In genomic region chr5:112051786-112052185, GRCm38 (mm10) we compare ENCODE assay signal across 16 mouse cellular contexts.
DNase-seq lines count a peak whose midpoint lies in the region; ATAC-seq and TF ChIP-seq lines count a peak whose summit lies in the region.
"Had no signal": no experiment of that assay in that cellular context is flagged by ENCODE, and none has a peak within 500 bp of the region (broad histone marks: within the 10 kb centered on the region; RNA-seq: fewer than 3 reads in every experiment).

No protein-coding gene starts in this region.

- ATAC-seq in forebrain, embryonic 15.5 days (replicated peaks), result no peak
- ATAC-seq in forebrain, embryonic 13.5 days, result no peak

- H3K9ac ChIP-seq in forebrain, embryonic 15.5 days (replicated peaks), result no peak overlapping the region
- H3K9ac ChIP-seq in forebrain, embryonic 13.5 days, result no peak overlapping the region
- H3K9ac ChIP-seq: embryonic facial prominence, embryonic 12.5 days had no signal

- H3K4me2 ChIP-seq in forebrain, embryonic 15.5 days (replicated peaks), result no peak overlapping the region
- H3K4me2 ChIP-seq in forebrain, embryonic 13.5 days, result no peak overlapping the region
- H3K4me2 ChIP-seq: embryonic facial prominence, embryonic 12.5 days had no signal

- H3K4me3 ChIP-seq in forebrain, embryonic 15.5 days, result no peak overlapping the region
- H3K4me3 ChIP-seq in forebrain, embryonic 13.5 days, result no peak overlapping the region
- H3K4me3 ChIP-seq in layer of hippocampus, adult 2 months, result no peak overlapping the region
- H3K4me3 ChIP-seq: embryonic facial prominence, embryonic 10.5 days; embryonic facial prominence, embryonic 12.5 days had no signal

- H3K27ac ChIP-seq in forebrain, embryonic 15.5 days (replicated peaks), result peak overlapping the region; percentile 78
- H3K27ac ChIP-seq in forebrain, embryonic 13.5 days, result no peak overlapping the region
- no peak overlapping the region for H3K27ac ChIP-seq in layer of hippocampus, adult 2 months
- H3K27ac ChIP-seq: embryonic facial prominence, embryonic 10.5 days; embryonic facial prominence, embryonic 12.5 days had no signal

- H3K9me3 ChIP-seq in forebrain, embryonic 15.5 days, result no peaks in the 10 kb centered on the region
- H3K9me3 ChIP-seq in forebrain, embryonic 13.5 days (replicated peaks), result no peaks in the 10 kb centered on the region
- H3K9me3 ChIP-seq: embryonic facial prominence, embryonic 10.5 days; embryonic facial prominence, embryonic 12.5 days had no signal

- peak; percentile 51 for TF ChIP-seq CTCF in layer of hippocampus, adult 2 months (conservative IDR thresholded peaks at IDR 0.05)
- no peak for TF ChIP-seq CTCF in brain, embryonic 14.5 days (IDR thresholded peaks at IDR 0.05; ENCODE audit: borderline replicate concordance, extremely low read depth, insufficient read depth, insufficient read length)

- no peaks in the 10 kb centered on the region for H3K27me3 ChIP-seq in forebrain, embryonic 15.5 days
- 0 out of 2 replicates have a peak, but pooled peaks cover 7% of the 10 kb centered on the region for H3K27me3 ChIP-seq in forebrain, embryonic 13.5 days
- H3K27me3 ChIP-seq: embryonic facial prominence, embryonic 12.5 days had no signal

- no peaks in the 10 kb centered on the region for H3K36me3 ChIP-seq in forebrain, embryonic 15.5 days
- H3K36me3 ChIP-seq in forebrain, embryonic 13.5 days (ENCODE audit: poor library complexity, severe bottlenecking), result no peaks in the 10 kb centered on the region
- H3K36me3 ChIP-seq: embryonic facial prominence, embryonic 10.5 days; embryonic facial prominence, embryonic 12.5 days had no signal

- 67% methylated on average over 10 of the region's 10 CpGs for WGBS in forebrain, embryonic 15.5 days
- 78% methylated on average over 10 of the region's 10 CpGs for WGBS in forebrain, embryonic 13.5 days

- peaks cover 46% of the 10 kb centered on the region for H3K4me1 ChIP-seq in forebrain, embryonic 15.5 days
- peaks cover 32% of the 10 kb centered on the region for H3K4me1 ChIP-seq in forebrain, embryonic 13.5 days

- TF ChIP-seq POLR2A in brain, embryonic 14.5 days (IDR thresholded peaks at IDR 0.05; ENCODE audit: borderline replicate concordance, extremely low read depth, insufficient read depth, insufficient read length, poor library complexity, severe bottlenecking), result no peak

- no peak for DNase-seq in layer of hippocampus, adult 2 months (ENCODE audit: low spot score in 2 of 2)
- DNase-seq in layer of hippocampus, adult 8-10 months (ENCODE audit: low spot score in 2 of 2), result no peak
- DNase-seq in brain, embryonic 14.5 days (ENCODE audit: low read depth), result peak; percentile 44
- no peak for DNase-seq in spleen, postnatal 36 days (ENCODE audit: low spot score in 2 of 2)
- DNase-seq: adrenal gland, adult 2 months; adrenal gland, postnatal 10 days; adrenal gland, postnatal 25 days; cerebellum, adult 11-12 months; cerebellum, adult 2 months; cerebellum, adult 9-10 months; cerebellum, postnatal 10 days; cerebellum, postnatal 25 days had no signal
